Mouse (Mus musculus) testis, adult 10 weeks (tissue): ENCODE results near the gene Plet1. TPM values are rescaled to one million over a fixed set of nuclear protein-coding genes. Genes with fewer than 3 reads are reported as not detected.

Experiments
- polyA plus RNA-seq: library from polyadenylated mRNA; stranded (reverse); fragments of 350-450 nt; fragmentation: Illumina TruSeq; extraction: RNeasy Lipid Tissue Mini Kit (QIAGEN cat#74804); gene quantifications from one replicate; pipeline ENCODE4 v1.2.3, GENCODE M21; 2014; ENCODE audit warnings: low read depth, low replicate concordance

Gene Plet1
- polyA plus RNA-seq, result not detected

DNA sequence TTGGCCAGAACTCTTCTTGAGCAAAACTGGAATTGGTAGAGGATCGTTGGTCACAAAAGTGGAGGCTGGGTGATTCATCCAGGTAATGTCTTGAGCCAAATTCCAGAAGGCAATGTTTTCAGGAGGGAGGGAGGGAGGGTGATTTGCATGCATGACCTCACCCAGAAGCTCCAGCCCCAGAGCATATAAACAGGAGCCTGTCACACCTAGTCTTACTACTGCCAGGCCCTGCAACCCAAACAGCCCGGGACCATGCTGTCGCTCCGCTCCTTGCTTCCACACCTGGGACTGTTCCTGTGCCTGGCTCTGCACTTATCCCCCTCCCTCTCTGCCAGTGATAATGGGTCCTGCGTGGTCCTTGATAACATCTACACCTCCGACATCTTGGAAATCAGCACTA lies at the start of gene Plet1:
TSS of gene Plet1 (plus strand) at position 215 of the 400 bp plus-strand sequence.

DNA sequence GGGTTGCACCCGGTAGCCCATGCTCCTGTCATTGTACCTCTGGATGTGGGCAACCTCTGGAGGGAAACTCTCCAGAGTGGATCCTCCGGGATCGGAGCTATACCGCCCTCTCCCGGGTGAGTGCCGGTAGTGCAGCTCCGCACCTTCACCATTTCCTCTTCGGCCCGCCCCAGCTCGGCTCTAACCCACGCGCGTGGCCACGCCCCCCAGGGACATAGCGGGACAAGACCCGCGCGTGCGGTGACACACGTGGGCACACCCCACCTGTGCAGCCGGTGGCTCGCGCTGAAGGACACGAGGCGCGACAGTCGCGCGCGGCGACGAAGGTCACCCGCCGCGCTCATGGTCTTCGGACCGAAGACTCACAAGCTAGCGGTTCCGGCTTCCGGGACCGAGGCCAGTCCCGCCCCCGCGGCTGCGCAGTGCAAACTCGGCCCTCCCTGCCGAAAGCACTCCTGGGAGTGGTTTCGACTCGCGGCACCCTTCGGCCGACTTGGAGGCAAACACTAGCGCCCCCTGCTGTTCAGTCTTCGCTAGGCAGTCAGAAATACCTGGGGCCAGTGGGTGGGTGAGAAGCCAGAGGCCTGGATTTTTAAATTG lies 34.1 kb downstream of the Plet1 start, which contains the start of gene Pts:
TSS of gene Pts (minus strand) at position 432 of the 600 bp plus-strand sequence.

DNA sequence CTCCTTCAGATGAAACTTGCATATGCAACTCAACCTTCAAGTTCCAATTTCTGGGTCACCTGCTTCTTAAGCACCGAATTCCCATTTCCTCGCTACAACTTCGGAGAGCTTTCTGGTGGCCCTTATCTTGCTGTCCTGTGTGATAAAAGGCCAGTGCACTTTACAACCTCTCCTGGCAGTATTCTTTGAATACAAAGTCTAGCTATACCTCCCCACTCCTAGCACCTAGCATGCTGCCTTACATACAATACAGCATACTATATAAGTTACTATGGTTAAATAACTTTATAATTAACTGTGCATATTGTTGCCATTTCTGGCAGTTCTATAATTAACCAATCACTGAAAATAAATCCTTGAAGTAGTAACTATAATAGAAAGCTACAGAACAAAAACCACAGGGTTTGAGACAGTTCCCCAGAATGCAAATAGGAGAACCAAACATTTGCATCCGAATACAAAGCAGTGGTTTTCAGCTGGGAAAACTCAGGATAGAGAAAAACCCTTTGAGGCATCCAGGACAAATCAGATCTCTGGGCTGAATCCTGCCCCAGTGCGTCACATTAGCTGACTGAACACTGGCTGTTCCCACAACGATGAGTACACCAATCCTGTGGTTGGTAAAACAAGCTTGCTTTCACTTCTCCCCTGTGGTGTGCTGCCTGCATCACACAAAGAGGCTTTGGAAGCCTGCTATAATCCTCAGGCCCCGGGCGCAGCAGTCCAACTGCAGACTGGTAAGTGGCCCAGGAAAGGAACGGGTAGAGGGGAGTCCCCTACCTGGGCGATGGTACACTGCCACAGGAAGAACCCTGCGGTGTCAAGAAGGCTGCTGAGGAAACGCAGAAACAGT lies 60.1 kb downstream of the Plet1 start, which contains the start of gene Il18:
TSS of gene Il18 (plus strand) at position 587 of the 853 bp plus-strand sequence.

DNA sequence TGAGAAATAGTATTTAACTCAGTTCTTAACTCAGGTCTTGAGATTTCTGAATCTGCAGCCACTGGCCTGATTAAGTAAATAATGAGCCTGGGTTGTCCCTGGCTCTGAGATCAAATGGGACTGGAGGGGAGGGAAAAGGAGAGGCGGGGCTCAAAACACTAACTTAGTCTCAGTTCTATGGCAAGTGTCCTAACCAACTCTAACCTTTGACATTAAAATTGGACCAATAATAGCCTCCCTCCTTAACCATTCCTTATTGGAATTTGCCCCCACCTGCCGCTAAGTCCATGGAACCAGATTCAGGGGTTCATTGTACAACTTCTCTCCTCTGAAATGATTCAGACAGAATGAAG lies 60.7 kb downstream of the Plet1 start, which contains the start of gene Bco2:
TSS of gene Bco2 (minus strand) at position 88 of the 353 bp plus-strand sequence.

Other genes starting within 250 kb of the Plet1 start
- gene Rpl10-ps3, start 149.6 kb upstream of the Plet1 start, polyA plus RNA-seq, result 8.7 TPM
- 24.8 TPM for gene Pts, start 34.2 kb downstream of the Plet1 start, polyA plus RNA-seq
- 7.0 TPM for gene Il18, start 60.3 kb downstream of the Plet1 start, polyA plus RNA-seq
- gene Bco2, start 60.7 kb downstream of the Plet1 start, polyA plus RNA-seq, result 1.7 TPM
- gene Tex12, start 66.8 kb downstream of the Plet1 start, polyA plus RNA-seq, result 102 TPM
- gene Sdhd, start 109.3 kb downstream of the Plet1 start, polyA plus RNA-seq, result 60.8 TPM
- gene Timm8b, start 109.4 kb downstream of the Plet1 start, polyA plus RNA-seq, result 229 TPM
- 122 TPM for gene Pih1d2, start 122.8 kb downstream of the Plet1 start, polyA plus RNA-seq
- gene Nkapd1, start 122.9 kb downstream of the Plet1 start, polyA plus RNA-seq, result 58.4 TPM
- 146 TPM for gene Dlat, start 165.3 kb downstream of the Plet1 start, polyA plus RNA-seq
- gene Dixdc1, start 245.0 kb downstream of the Plet1 start, polyA plus RNA-seq, result 26.9 TPM